Comparison of ENCODE assay signal across 15 mouse cellular contexts in the genomic region with DNA sequence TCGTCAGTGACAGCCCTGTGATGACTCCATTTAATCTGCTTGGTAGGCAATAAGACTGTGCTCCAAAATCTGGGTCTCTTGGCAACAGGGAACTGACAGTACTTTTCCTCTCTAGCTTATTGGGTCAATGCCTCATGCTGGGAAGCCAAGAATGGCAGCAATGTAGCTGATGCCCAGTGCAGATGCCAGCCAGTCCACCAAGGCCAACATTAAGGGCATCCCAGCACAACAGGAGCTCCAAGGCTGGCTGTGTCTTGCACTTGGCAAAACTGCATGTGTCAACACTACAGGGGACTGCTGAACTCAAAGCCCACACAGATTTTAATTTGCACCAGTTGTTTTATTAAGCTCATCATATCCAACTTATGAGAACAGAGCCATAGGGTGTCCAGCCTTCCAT.
DNase-seq lines count a peak whose midpoint lies in the region.
"Had no signal": no experiment of that assay in that cellular context is flagged by ENCODE, and none has a peak within 500 bp of the region (broad histone marks: within the 10 kb centered on the region; RNA-seq: fewer than 3 reads in every experiment).

No protein-coding gene starts in this region.

- no peak overlapping the region for H3K27ac ChIP-seq in forebrain, embryonic 10.5 days
- H3K27ac ChIP-seq: heart, embryonic 13.5 days; hindbrain, embryonic 10.5 days; stomach, embryonic 15.5 days had no signal

- no peak overlapping the region for H3K4me3 ChIP-seq in forebrain, embryonic 10.5 days
- H3K4me3 ChIP-seq: heart, embryonic 13.5 days; hindbrain, embryonic 10.5 days; stomach, embryonic 15.5 days had no signal

- H3K27me3 ChIP-seq in forebrain, embryonic 10.5 days (ENCODE audit: poor library complexity, severe bottlenecking), result no peaks in the 10 kb centered on the region
- H3K27me3 ChIP-seq: heart, embryonic 13.5 days; stomach, embryonic 15.5 days had no signal

- no peaks in the 10 kb centered on the region for H3K9me3 ChIP-seq in forebrain, embryonic 10.5 days
- H3K9me3 ChIP-seq: hindbrain, embryonic 10.5 days; stomach, embryonic 15.5 days had no signal

- WGBS in forebrain, embryonic 10.5 days, result 58% methylated on average over 1 of the region's 1 CpGs

- DNase-seq in heart, adult 11 months, result peak; percentile 88
- no peak for DNase-seq in heart, postnatal 25 days (ENCODE audit: low spot score)
- DNase-seq in adrenal gland, postnatal 14 days, result peak; percentile 50
- DNase-seq in cerebellum, adult 8-10 months, result peak; percentile 31
- DNase-seq in layer of hippocampus, postnatal 14 days (ENCODE audit: low spot score in 2 of 2), result peak; percentile 29 to 78
- DNase-seq in natural killer cell, adult 2 months (ENCODE audit: low spot score in 2 of 2), result no peak
- DNase-seq in forebrain, embryonic 10.5 days (ENCODE audit: extremely low spot score, low spot score), result no peak
- DNase-seq in testis, postnatal 10 days (ENCODE audit: low spot score), result no peak
- DNase-seq: B cell, adult 2 months; forebrain, postnatal 0 days; spleen, adult 18-20 months; thymus, postnatal 4 days had no signal

- no peaks in the 10 kb centered on the region for H3K4me1 ChIP-seq in forebrain, embryonic 10.5 days
- H3K4me1 ChIP-seq: heart, embryonic 13.5 days; hindbrain, embryonic 10.5 days; stomach, embryonic 15.5 days had no signal

- H3K36me3 ChIP-seq in forebrain, embryonic 10.5 days (replicated peaks), result no peaks in the 10 kb centered on the region
- H3K36me3 ChIP-seq: heart, embryonic 13.5 days; hindbrain, embryonic 10.5 days; stomach, embryonic 15.5 days had no signal

- intact Hi-C loops in heart, postnatal 25 days (cut with DNase I), result no loop called here

Comparison
In these comparisons a context has a peak if more than half of its experiments do, and no peak if none do; other contexts are left out.
1. DNase-seq: peak in heart, adult 11 months (single experiment), adrenal gland, postnatal 14 days (single experiment), cerebellum, adult 8-10 months (single experiment) and layer of hippocampus, postnatal 14 days (2 of 2); none in heart, postnatal 25 days (single experiment), natural killer cell, adult 2 months (0 of 2), forebrain, embryonic 10.5 days (single experiment) and testis, postnatal 10 days (single experiment).